Mouse (Mus musculus) liver, embryonic 13.5 days (tissue): ENCODE measurements at regions not wholly inside any gene's neighbourhood (a gene's known extent, or its start where the extent isn't known, plus 50 kb on each side); places are given as distances from the start of the nearest gene placed in this dataset.

Experiments
- ATAC-seq: fragments of 200-750 bp; cut with Nextera tagmentation; 2 replicates; pipeline ENCODE4 v1.8.0; 2017; ENCODE audit warnings: low read depth, mild to moderate bottlenecking, moderate number of reproducible peaks, moderate library complexity
- DNase-seq: peaks from one replicate; pipeline ENCODE4 v3.0.0; 2022
- H3K27ac ChIP-seq: fragments of 300-500 bp; sonication (generic); 2 replicates; pipeline ENCODE4 v1.5.1; 2015; ENCODE audit warnings: moderate library complexity, mild to moderate bottlenecking, inconsistent platforms
- H3K27me3 ChIP-seq: fragments of 300-500 bp; sonication (generic); 2 replicates; pipeline ENCODE4 v1.6.1; 2015; ENCODE audit warnings: mild to moderate bottlenecking, inconsistent platforms
- H3K36me3 ChIP-seq: fragments of 300-500 bp; sonication (generic); 2 replicates; pipeline ENCODE4 v1.6.1; 2015; ENCODE audit warnings: mild to moderate bottlenecking, inconsistent platforms
- H3K4me1 ChIP-seq: fragments of 300-500 bp; sonication (generic); replicated peaks from 2 replicates; pipeline ENCODE4 v1.6.1; 2015; ENCODE audit warnings: inconsistent platforms
- H3K4me2 ChIP-seq: fragments of 300-500 bp; sonication (generic); 2 replicates; pipeline ENCODE4 v1.6.1; 2015; ENCODE audit warnings: inconsistent platforms, mild to moderate bottlenecking, moderate library complexity
- H3K4me3 ChIP-seq: fragments of 300-500 bp; sonication (generic); replicated peaks from 2 replicates; pipeline ENCODE4 v1.5.1; 2015; ENCODE audit warnings: mild to moderate bottlenecking, inconsistent platforms
- H3K9ac ChIP-seq: fragments of 300-500 bp; sonication (generic); 2 replicates; pipeline ENCODE4 v1.6.1; 2015; ENCODE audit warnings: mild to moderate bottlenecking, inconsistent platforms
- H3K9me3 ChIP-seq: fragments of 300-500 bp; sonication (generic); replicated peaks from 2 replicates; pipeline ENCODE4 v1.6.1; 2016; ENCODE audit warnings: inconsistent platforms
- WGBS: fragments of 180-500 bp; shearing (Covaris S2); methylation state at CpG from one replicate; pipeline ENCODE4 v1.1.7; 2015; ENCODE audit not compliant: insufficient replicate concordance; 5-methylcytosine and 5-hydroxymethylcytosine counted together

- no peaks in the 10 kb centered on the region for H3K36me3 ChIP-seq
- H3K9ac ChIP-seq = no peak overlapping the region
- no peak overlapping the region for H3K4me3 ChIP-seq
- no peak for DNase-seq
- no peak for ATAC-seq
- H3K9me3 ChIP-seq = no peaks in the 10 kb centered on the region
- no peak overlapping the region for H3K27ac ChIP-seq
- H3K4me1 ChIP-seq = peaks cover 4% of the 10 kb centered on the region; the same call in 1 of the 2 replicates
- H3K27me3 ChIP-seq = no peaks in the 10 kb centered on the region
- 35% methylated on average over 2 of the region's 2 CpGs for WGBS
- no peak overlapping the region for H3K4me2 ChIP-seq
Observed at GRCm38 (mm10) chr2:19086167-19086566, 88.0 kb downstream of the 4930426L09Rik start.

- H3K27me3 ChIP-seq = no peaks in the 10 kb centered on the region
- H3K9me3 ChIP-seq = no peaks in the 10 kb centered on the region
- 72% methylated on average over 6 of the region's 6 CpGs for WGBS
- no peaks in the 10 kb centered on the region for H3K36me3 ChIP-seq
- ATAC-seq (no peak), DNase-seq (no peak)
- no peak overlapping the region for H3K27ac ChIP-seq
- no peak overlapping the region for H3K4me2 ChIP-seq
- no peak overlapping the region for H3K4me3 ChIP-seq
- peaks cover 4% of the 10 kb centered on the region; the same call in 1 of the 2 replicates for H3K4me1 ChIP-seq
- H3K9ac ChIP-seq = no peak overlapping the region
Observed at GRCm38 (mm10) chr2:19086621-19087020, 88.5 kb downstream of the 4930426L09Rik start.

GRCm38 (mm10) chr2:19099384-19099783, 99.7 kb upstream of the Armc3 start:
- no peak overlapping the region for H3K4me3 ChIP-seq
- no peaks in the 10 kb centered on the region; the same call in 1 of the 2 replicates for H3K4me1 ChIP-seq
- no peak overlapping the region for H3K27ac ChIP-seq
- peak; percentile 60 for ATAC-seq
- no peak for DNase-seq
- no peak overlapping the region for H3K4me2 ChIP-seq
- no peaks in the 10 kb centered on the region for H3K27me3 ChIP-seq
- no peak overlapping the region for H3K9ac ChIP-seq
- no peaks in the 10 kb centered on the region for H3K9me3 ChIP-seq
- H3K36me3 ChIP-seq = no peaks in the 10 kb centered on the region
- WGBS = 41% methylated on average over 2 of the region's 2 CpGs

GRCm38 (mm10) chr2:19108753-19109152, 90.3 kb upstream of the Armc3 start:
- Histone ChIP-seq H3K9ac (no peak overlapping the region), H3K27ac (no peak overlapping the region), H3K4me3 (no peak overlapping the region), H3K4me2 (no peak overlapping the region), H3K36me3 (no peaks in the 10 kb centered on the region), H3K9me3 (no peaks in the 10 kb centered on the region), H3K4me1 (no peaks in the 10 kb centered on the region), H3K27me3 (no peaks in the 10 kb centered on the region)
- no peak for ATAC-seq
- DNase-seq = no peak

- Histone ChIP-seq H3K9ac (no peak overlapping the region), H3K27ac (no peak overlapping the region), H3K36me3 (no peaks in the 10 kb centered on the region), H3K4me1 (no peaks in the 10 kb centered on the region), H3K4me3 (no peak overlapping the region), H3K27me3 (no peaks in the 10 kb centered on the region), H3K9me3 (no peaks in the 10 kb centered on the region), H3K4me2 (no peak overlapping the region)
- no peak for ATAC-seq
- no peak for DNase-seq
- 39% methylated on average over 1 of the region's 1 CpGs for WGBS
Observed at GRCm38 (mm10) chr2:19119871-19120270, 79.2 kb upstream of the Armc3 start.

GRCm38 (mm10) chr2:19132864-19133263, 66.2 kb upstream of the Armc3 start:
- ATAC-seq = no peak
- Histone ChIP-seq H3K4me2 (no peak overlapping the region), H3K4me1 (no peaks in the 10 kb centered on the region), H3K27me3 (no peaks in the 10 kb centered on the region), H3K36me3 (no peaks in the 10 kb centered on the region), H3K9me3 (no peaks in the 10 kb centered on the region), H3K4me3 (no peak overlapping the region), H3K9ac (no peak overlapping the region), H3K27ac (no peak overlapping the region)
- 59% methylated on average over 6 of the region's 6 CpGs for WGBS
- DNase-seq = no peak

GRCm38 (mm10) chr2:19142586-19142985, 56.5 kb upstream of the Armc3 start:
- DNase-seq = no peak
- H3K4me3 ChIP-seq = no peak overlapping the region
- H3K27ac ChIP-seq = no peak overlapping the region
- H3K4me2 ChIP-seq = no peak overlapping the region
- no peak overlapping the region for H3K9ac ChIP-seq
- H3K36me3 ChIP-seq = no peaks in the 10 kb centered on the region
- 49% methylated on average over 2 of the region's 2 CpGs for WGBS
- no peaks in the 10 kb centered on the region for H3K27me3 ChIP-seq
- no peak for ATAC-seq
- no peaks in the 10 kb centered on the region for H3K9me3 ChIP-seq
- 0 out of 2 replicates have a peak, but pooled peaks cover 3% of the 10 kb centered on the region for H3K4me1 ChIP-seq

GRCm38 (mm10) chr2:19145412-19145811, 53.7 kb upstream of the Armc3 start:
- no peak for ATAC-seq
- no peaks in the 10 kb centered on the region for H3K36me3 ChIP-seq
- no peak overlapping the region for H3K9ac ChIP-seq
- 0 out of 2 replicates have a peak, but pooled peaks cover 3% of the 10 kb centered on the region for H3K4me1 ChIP-seq
- no peak for DNase-seq
- no peak overlapping the region for H3K4me2 ChIP-seq
- no peaks in the 10 kb centered on the region for H3K27me3 ChIP-seq
- H3K9me3 ChIP-seq = no peaks in the 10 kb centered on the region
- WGBS = 33% methylated on average over 3 of the region's 3 CpGs
- H3K4me3 ChIP-seq = no peak overlapping the region
- H3K27ac ChIP-seq = no peak overlapping the region

- H3K27ac ChIP-seq = no peak overlapping the region
- H3K4me1 ChIP-seq = 0 out of 2 replicates have a peak, but pooled peaks cover 3% of the 10 kb centered on the region
- no peak for ATAC-seq
- H3K4me3 ChIP-seq = no peak overlapping the region
- no peak overlapping the region for H3K9ac ChIP-seq
- no peaks in the 10 kb centered on the region for H3K9me3 ChIP-seq
- 45% methylated on average over 2 of the region's 2 CpGs for WGBS
- H3K4me2 ChIP-seq = no peak overlapping the region
- no peaks in the 10 kb centered on the region for H3K27me3 ChIP-seq
- no peak for DNase-seq
- no peaks in the 10 kb centered on the region for H3K36me3 ChIP-seq
Observed at GRCm38 (mm10) chr2:19145881-19146280, 53.2 kb upstream of the Armc3 start.

- H3K4me2 ChIP-seq = no peak overlapping the region
- WGBS = 18% methylated on average over 6 of the region's 6 CpGs
- no peak for DNase-seq
- H3K4me3 ChIP-seq = no peak overlapping the region
- H3K9ac ChIP-seq = no peak overlapping the region
- H3K36me3 ChIP-seq = no peaks in the 10 kb centered on the region
- 0 out of 2 replicates have a peak, but pooled peaks cover 3% of the 10 kb centered on the region for H3K4me1 ChIP-seq
- no peak overlapping the region for H3K27ac ChIP-seq
- no peak for ATAC-seq
- H3K9me3 ChIP-seq = no peaks in the 10 kb centered on the region
- no peaks in the 10 kb centered on the region for H3K27me3 ChIP-seq
Observed at GRCm38 (mm10) chr2:19146289-19146688, 52.8 kb upstream of the Armc3 start.

- Histone ChIP-seq H3K27me3 (no peaks in the 10 kb centered on the region), H3K4me1 (0 out of 2 replicates have a peak, but pooled peaks cover 3% of the 10 kb centered on the region), H3K4me2 (no peak overlapping the region), H3K9me3 (no peaks in the 10 kb centered on the region), H3K9ac (no peak overlapping the region), H3K4me3 (no peak overlapping the region), H3K36me3 (no peaks in the 10 kb centered on the region), H3K27ac (no peak overlapping the region)
- ATAC-seq (no peak), DNase-seq (no peak)
- WGBS = 59% methylated on average over 5 of the region's 5 CpGs
Observed at GRCm38 (mm10) chr2:19148812-19149211, 50.3 kb upstream of the Armc3 start.
